Mouse (Mus musculus): Measurements from ENCODE around the gene Runx3. TPM values are rescaled to one million over a fixed set of nuclear protein-coding genes. Genes with fewer than 3 reads are reported as not detected.

The Runx3 gene
- polyA plus RNA-seq, 1 experiment from 2014 or later = not detected

DNA sequence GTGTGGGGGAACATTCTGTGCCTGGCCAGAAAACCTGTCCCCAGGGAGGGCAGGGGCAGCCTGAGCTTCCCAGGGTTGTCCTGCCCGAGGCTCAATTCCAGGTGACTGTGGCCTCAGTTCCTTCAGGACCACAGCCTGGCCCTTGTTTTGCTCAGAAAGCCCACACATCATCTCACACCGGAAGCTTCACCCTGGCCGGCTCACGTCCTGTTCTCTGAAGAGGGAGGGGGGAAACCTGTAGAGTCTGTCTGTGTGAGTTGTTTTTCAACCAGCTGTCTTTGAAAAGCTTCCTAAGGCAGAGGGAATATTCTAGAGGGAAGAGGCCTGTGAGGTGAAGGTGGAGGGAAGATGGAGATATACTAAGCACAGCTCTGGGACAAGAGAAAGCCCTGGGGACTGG is 17.7 kb upstream of the Runx3 start:
- H3K9me3 ChIP-seq (replicated peaks; ENCODE audit: control insufficient read depth, low read length) = no peaks in the 10 kb centered on the region
- H3K27ac ChIP-seq (ENCODE audit: low read depth, low read length) = no peak overlapping the region
- H3K4me1 ChIP-seq (ENCODE audit: control insufficient read depth, insufficient read depth, low read length) = peaks cover 2% of the 10 kb centered on the region; the same call in 1 of the 2 replicates
- no peak overlapping the region for H3K4me3 ChIP-seq (ENCODE audit: low read depth, low read length)
- H3K4me2 ChIP-seq = no peak overlapping the region
- H3K36me3 ChIP-seq (ENCODE audit: control insufficient read depth, insufficient read depth, low read length) = no peaks in the 10 kb centered on the region
- ATAC-seq (replicated peaks; ENCODE audit: insufficient number of reproducible peaks, low FRiP score, low TSS enrichment) = no peak
- peaks cover 54% of the 10 kb centered on the region for H3K27me3 ChIP-seq (ENCODE audit: control insufficient read depth, insufficient read depth, low read length)
- no peak overlapping the region for H3K9ac ChIP-seq (ENCODE audit: low read depth, low read length)
- WGBS (ENCODE audit: insufficient replicate concordance) = 20% methylated on average over 4 of the region's 4 CpGs

DNA sequence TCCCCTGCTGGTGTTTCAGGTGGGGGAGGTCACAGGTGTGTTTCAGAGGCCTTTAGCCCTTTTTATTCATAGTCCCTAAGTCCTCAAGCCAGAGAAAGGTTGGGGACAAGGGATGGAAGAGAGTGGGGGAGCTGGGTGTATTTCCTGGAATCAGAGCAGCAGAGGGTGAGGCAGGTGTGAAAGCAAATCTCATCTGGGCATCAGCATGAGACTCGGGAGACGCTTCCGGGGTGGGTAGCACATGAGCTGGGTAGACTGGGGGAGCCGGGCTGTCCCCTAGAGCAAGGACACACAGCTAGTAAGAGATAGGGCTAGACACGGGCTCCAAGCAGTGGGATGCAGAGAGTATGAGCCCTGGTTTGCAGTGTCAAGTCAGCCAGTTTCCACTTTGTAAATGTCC is 16.7 kb upstream of the Runx3 start:
- no peak overlapping the region for H3K4me2 ChIP-seq
- peaks cover 2% of the 10 kb centered on the region; the same call in 1 of the 2 replicates for H3K4me1 ChIP-seq (ENCODE audit: control insufficient read depth, insufficient read depth, low read length)
- no peak overlapping the region for H3K4me3 ChIP-seq (ENCODE audit: low read depth, low read length)
- H3K36me3 ChIP-seq (ENCODE audit: control insufficient read depth, insufficient read depth, low read length) = no peaks in the 10 kb centered on the region
- ATAC-seq (replicated peaks; ENCODE audit: insufficient number of reproducible peaks, low FRiP score, low TSS enrichment) = no peak
- H3K9me3 ChIP-seq (replicated peaks; ENCODE audit: control insufficient read depth, low read length) = no peaks in the 10 kb centered on the region
- 53% methylated on average over 5 of the region's 5 CpGs for WGBS (ENCODE audit: insufficient replicate concordance)
- H3K27ac ChIP-seq (ENCODE audit: low read depth, low read length) = no peak overlapping the region
- no peak overlapping the region for H3K9ac ChIP-seq (ENCODE audit: low read depth, low read length)
- peaks cover 54% of the 10 kb centered on the region for H3K27me3 ChIP-seq (ENCODE audit: control insufficient read depth, insufficient read depth, low read length)

DNA sequence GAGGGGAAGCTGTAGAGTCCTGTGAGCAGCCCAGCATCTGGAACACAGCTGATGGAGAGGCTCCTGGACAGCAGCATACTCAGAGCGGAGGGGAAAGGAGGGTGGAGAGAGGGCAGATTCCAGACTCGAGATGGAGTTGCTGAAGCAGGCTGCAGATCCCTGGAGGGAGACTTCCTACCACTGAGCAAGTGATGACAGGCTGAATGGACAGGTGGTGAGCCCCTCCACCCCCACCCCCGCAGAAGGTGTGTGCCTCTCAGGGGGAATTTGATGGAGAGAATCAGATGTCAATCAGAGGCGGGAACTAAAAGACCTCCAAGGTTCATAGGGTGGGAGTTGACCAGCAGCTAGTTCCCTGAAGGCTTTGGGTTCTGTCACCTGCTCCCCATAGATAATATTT is 13.5 kb upstream of the Runx3 start:
- ATAC-seq (replicated peaks; ENCODE audit: insufficient number of reproducible peaks, low FRiP score, low TSS enrichment) = no peak
- Histone ChIP-seq H3K4me3 (ENCODE audit: low read depth, low read length) (no peak overlapping the region), H3K9me3 (replicated peaks; ENCODE audit: control insufficient read depth, low read length) (peaks cover 2% of the 10 kb centered on the region; the same call in 1 of the 2 replicates), H3K27me3 (ENCODE audit: control insufficient read depth, insufficient read depth, low read length) (peaks cover 63% of the 10 kb centered on the region), H3K9ac (ENCODE audit: low read depth, low read length) (no peak overlapping the region), H3K4me1 (ENCODE audit: control insufficient read depth, insufficient read depth, low read length) (peaks cover 2% of the 10 kb centered on the region; the same call in 1 of the 2 replicates), H3K27ac (ENCODE audit: low read depth, low read length) (no peak overlapping the region), H3K36me3 (ENCODE audit: control insufficient read depth, insufficient read depth, low read length) (no peaks in the 10 kb centered on the region), H3K4me2 (no peak overlapping the region)
- 23% methylated on average over 4 of the region's 4 CpGs for WGBS (ENCODE audit: insufficient replicate concordance)

DNA sequence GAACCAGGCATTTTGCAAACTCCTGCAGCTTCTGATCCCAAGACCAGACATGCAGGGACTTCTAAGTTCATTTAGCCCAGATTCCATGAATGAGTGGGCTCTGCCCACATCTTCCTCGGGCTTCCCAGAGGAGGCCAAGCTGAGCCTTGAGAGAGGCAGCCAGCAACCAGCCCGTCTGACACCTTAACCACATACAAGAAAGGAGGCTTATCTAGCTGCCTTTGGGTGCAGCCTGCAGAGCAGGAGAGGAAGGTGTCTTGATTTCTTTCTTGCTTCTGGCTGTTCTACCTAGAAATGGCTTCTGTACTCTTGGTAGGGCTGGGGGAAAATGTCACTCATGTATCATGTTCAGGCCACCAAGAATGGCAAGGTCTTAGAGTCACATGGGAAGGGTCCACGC is 11.8 kb upstream of the Runx3 start:
- no peak for ATAC-seq (replicated peaks; ENCODE audit: insufficient number of reproducible peaks, low FRiP score, low TSS enrichment)
- WGBS (ENCODE audit: insufficient replicate concordance) = 50% methylated on average over 3 of the region's 3 CpGs

DNA sequence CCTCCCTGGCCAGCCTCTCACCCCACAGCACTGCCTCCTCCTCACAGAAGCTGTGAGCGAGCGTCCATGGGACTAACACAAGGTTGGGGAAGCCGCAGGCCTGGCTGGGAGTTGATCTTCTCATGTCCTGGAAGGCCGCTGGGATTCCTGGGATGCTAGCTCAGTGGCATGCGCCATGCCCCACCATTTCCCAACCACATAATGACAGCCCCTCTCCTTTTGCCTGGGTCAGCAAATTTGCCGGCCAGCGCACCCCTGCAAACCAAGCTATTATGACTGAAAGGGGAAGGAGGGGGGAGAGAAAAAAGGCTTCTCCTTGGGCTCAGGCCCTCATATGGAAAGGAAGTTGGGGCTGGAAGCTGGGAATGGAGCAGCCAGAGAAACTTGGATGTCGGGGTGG is 6.8 kb upstream of the Runx3 start:
- Histone ChIP-seq H3K4me1 (ENCODE audit: control insufficient read depth, insufficient read depth, low read length) (no peaks in the 10 kb centered on the region), H3K27ac (ENCODE audit: low read depth, low read length) (no peak overlapping the region), H3K4me3 (ENCODE audit: low read depth, low read length) (no peak overlapping the region), H3K9ac (ENCODE audit: low read depth, low read length) (no peak overlapping the region), H3K27me3 (ENCODE audit: control insufficient read depth, insufficient read depth, low read length) (peaks cover 37% of the 10 kb centered on the region), H3K9me3 (replicated peaks; ENCODE audit: control insufficient read depth, low read length) (peaks cover 9% of the 10 kb centered on the region), H3K4me2 (no peak overlapping the region), H3K36me3 (ENCODE audit: control insufficient read depth, insufficient read depth, low read length) (no peaks in the 10 kb centered on the region)
- no peak for ATAC-seq (replicated peaks; ENCODE audit: insufficient number of reproducible peaks, low FRiP score, low TSS enrichment)
- 80% methylated on average over 8 of the region's 8 CpGs for WGBS (ENCODE audit: insufficient replicate concordance)

More for the DNA sequence above, 11.8 kb upstream of the Runx3 start:
- no peak overlapping the region for H3K4me3 ChIP-seq (ENCODE audit: low read depth, low read length)
- H3K27me3 ChIP-seq (ENCODE audit: control insufficient read depth, insufficient read depth, low read length) = peaks cover 49% of the 10 kb centered on the region
- H3K27ac ChIP-seq (ENCODE audit: low read depth, low read length) = no peak overlapping the region
- H3K4me2 ChIP-seq = no peak overlapping the region
- no peaks in the 10 kb centered on the region for H3K4me1 ChIP-seq (ENCODE audit: control insufficient read depth, insufficient read depth, low read length)
- no peak overlapping the region for H3K9ac ChIP-seq (ENCODE audit: low read depth, low read length)
- peaks cover 9% of the 10 kb centered on the region for H3K9me3 ChIP-seq (replicated peaks; ENCODE audit: control insufficient read depth, low read length)
- H3K36me3 ChIP-seq (ENCODE audit: control insufficient read depth, insufficient read depth, low read length) = no peaks in the 10 kb centered on the region

DNA sequence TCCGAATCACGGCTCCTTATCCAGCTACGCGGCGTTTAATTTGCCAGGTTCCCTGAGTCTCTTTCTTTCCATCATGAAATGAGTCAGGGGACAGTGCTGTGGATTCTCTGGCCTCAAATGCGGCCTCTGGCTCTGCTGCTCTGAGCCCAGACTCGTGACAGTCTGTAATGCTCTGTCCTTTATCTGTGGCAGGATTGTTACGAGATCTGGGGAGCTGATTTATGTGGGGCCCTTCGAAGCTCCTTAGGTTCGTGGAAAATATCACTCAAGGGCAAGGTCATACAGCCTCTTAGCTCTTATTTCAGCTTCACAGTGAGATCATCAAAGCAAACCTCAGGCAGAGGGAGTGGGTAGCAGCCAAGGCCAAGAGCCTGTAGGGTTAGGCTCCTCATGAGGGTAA is 6.2 kb upstream of the Runx3 start:
- H3K27ac ChIP-seq (ENCODE audit: low read depth, low read length) = no peak overlapping the region
- WGBS (ENCODE audit: insufficient replicate concordance) = 74% methylated on average over 10 of the region's 10 CpGs
- H3K9ac ChIP-seq (ENCODE audit: low read depth, low read length) = no peak overlapping the region
- H3K27me3 ChIP-seq (ENCODE audit: control insufficient read depth, insufficient read depth, low read length) = peaks cover 33% of the 10 kb centered on the region
- no peak overlapping the region for H3K4me3 ChIP-seq (ENCODE audit: low read depth, low read length)
- H3K9me3 ChIP-seq (replicated peaks; ENCODE audit: control insufficient read depth, low read length) = peaks cover 9% of the 10 kb centered on the region
- H3K36me3 ChIP-seq (ENCODE audit: control insufficient read depth, insufficient read depth, low read length) = no peaks in the 10 kb centered on the region
- ATAC-seq (replicated peaks; ENCODE audit: insufficient number of reproducible peaks, low FRiP score, low TSS enrichment) = no peak
- no peak overlapping the region for H3K4me2 ChIP-seq
- H3K4me1 ChIP-seq (ENCODE audit: control insufficient read depth, insufficient read depth, low read length) = no peaks in the 10 kb centered on the region

DNA sequence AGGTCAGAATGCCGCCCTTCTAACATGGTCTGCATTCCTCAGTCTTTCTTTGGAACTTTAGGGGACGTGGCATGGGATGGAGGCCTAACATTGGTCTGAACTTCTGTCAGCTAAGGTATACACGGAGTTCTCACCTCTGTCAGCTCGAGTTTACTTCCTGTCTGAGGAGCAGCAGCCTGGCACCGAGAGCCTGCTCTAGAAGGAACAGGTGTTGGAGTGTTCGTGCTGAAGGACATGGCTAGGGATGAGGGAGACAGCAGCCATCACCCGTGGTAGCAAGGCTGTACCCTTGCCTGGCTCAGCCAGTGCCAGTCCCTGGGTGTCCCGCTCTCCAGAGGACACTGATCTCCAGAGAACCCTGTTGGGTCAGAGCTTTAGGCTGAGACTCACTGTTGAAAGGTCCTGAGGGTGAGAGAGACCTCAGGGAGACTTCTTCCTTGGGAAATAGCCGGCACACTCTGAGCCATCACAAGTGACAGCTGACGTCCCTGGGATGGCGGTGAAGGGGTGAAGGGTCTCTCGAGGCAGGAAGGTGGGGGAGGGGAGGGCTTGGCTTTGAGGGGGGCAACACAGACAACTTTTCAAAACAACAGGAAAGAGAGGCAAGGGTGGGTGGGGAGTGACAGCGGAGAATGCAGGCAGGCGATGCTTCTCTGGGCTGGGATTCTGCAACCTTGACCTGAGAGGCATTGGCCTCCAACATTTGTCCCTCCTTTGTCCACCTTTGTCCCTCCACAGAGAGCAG is 4.9 kb upstream of the Runx3 start:
- Histone ChIP-seq H3K9me3 (replicated peaks; ENCODE audit: control insufficient read depth, low read length) (peaks cover 9% of the 10 kb centered on the region), H3K27me3 (ENCODE audit: control insufficient read depth, insufficient read depth, low read length) (peaks cover 30% of the 10 kb centered on the region), H3K36me3 (ENCODE audit: control insufficient read depth, insufficient read depth, low read length) (no peaks in the 10 kb centered on the region), H3K9ac (ENCODE audit: low read depth, low read length) (no peak overlapping the region), H3K4me3 (ENCODE audit: low read depth, low read length) (no peak overlapping the region), H3K27ac (ENCODE audit: low read depth, low read length) (no peak overlapping the region), H3K4me2 (no peak overlapping the region), H3K4me1 (ENCODE audit: control insufficient read depth, insufficient read depth, low read length) (no peaks in the 10 kb centered on the region)
- no peak for ATAC-seq (replicated peaks; ENCODE audit: insufficient number of reproducible peaks, low FRiP score, low TSS enrichment)
- 44% methylated on average over 14 of the region's 14 CpGs for WGBS (ENCODE audit: insufficient replicate concordance)

DNA sequence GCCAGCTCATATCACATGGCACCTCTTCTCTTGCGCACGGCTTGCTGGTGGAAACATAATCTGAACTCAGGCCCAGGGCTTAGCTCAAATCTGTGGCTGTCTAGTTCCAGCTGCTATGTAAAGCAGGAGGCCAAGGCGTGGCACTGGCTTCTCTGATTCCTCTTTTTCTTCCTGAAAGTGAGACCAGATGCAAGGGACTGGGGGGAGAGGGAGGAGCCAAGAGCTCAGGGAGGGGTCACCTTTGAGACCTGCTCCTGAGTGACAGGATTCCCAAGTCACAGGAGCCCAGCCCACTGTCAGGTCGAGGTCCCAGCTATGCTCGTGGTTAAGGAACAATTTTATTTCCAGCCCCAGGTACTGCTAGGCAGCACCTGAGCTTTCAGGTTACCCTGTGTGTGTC is 4.1 kb upstream of the Runx3 start:
- no peak overlapping the region for H3K4me3 ChIP-seq (ENCODE audit: low read depth, low read length)
- peaks cover 9% of the 10 kb centered on the region for H3K9me3 ChIP-seq (replicated peaks; ENCODE audit: control insufficient read depth, low read length)
- no peak overlapping the region for H3K27ac ChIP-seq (ENCODE audit: low read depth, low read length)
- H3K36me3 ChIP-seq (ENCODE audit: control insufficient read depth, insufficient read depth, low read length) = no peaks in the 10 kb centered on the region
- WGBS (ENCODE audit: insufficient replicate concordance) = 58% methylated on average over 5 of the region's 5 CpGs
- no peak; the same call in 1 of the 2 replicates for ATAC-seq (replicated peaks; ENCODE audit: insufficient number of reproducible peaks, low FRiP score, low TSS enrichment)
- no peak overlapping the region for H3K9ac ChIP-seq (ENCODE audit: low read depth, low read length)
- no peak overlapping the region for H3K4me2 ChIP-seq
- peaks cover 22% of the 10 kb centered on the region for H3K27me3 ChIP-seq (ENCODE audit: control insufficient read depth, insufficient read depth, low read length)
- no peaks in the 10 kb centered on the region for H3K4me1 ChIP-seq (ENCODE audit: control insufficient read depth, insufficient read depth, low read length)

DNA sequence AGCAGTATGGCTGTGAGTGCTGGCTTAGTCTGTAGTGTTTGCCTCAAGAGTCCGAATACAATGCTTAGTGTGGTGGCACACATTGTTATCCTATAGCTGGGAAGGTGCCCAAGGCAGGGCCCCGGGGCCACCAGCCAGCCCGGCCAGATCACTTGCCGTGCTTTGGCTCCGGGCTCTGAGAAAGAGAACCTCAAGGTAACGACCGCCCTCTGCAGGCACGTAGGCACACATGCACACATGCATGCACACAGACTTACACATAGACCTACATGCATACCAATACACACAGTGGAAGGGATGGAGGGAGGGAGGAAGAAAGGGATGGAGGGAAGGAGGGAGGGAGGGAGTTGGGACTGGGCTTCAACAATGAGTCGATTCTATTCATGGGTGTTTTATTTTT is 2.6 kb upstream of the Runx3 start:
- Histone ChIP-seq H3K36me3 (ENCODE audit: control insufficient read depth, insufficient read depth, low read length) (no peaks in the 10 kb centered on the region), H3K27ac (ENCODE audit: low read depth, low read length) (no peak overlapping the region), H3K27me3 (ENCODE audit: control insufficient read depth, insufficient read depth, low read length) (peaks cover 26% of the 10 kb centered on the region), H3K4me2 (no peak overlapping the region), H3K9me3 (replicated peaks; ENCODE audit: control insufficient read depth, low read length) (no peaks in the 10 kb centered on the region), H3K9ac (ENCODE audit: low read depth, low read length) (no peak overlapping the region), H3K4me3 (ENCODE audit: low read depth, low read length) (no peak overlapping the region), H3K4me1 (ENCODE audit: control insufficient read depth, insufficient read depth, low read length) (no peaks in the 10 kb centered on the region)
- ATAC-seq (replicated peaks; ENCODE audit: insufficient number of reproducible peaks, low FRiP score, low TSS enrichment) = no peak
- WGBS (ENCODE audit: insufficient replicate concordance) = 93% methylated on average over 9 of the region's 9 CpGs
